In genomic region chr6:146005935-146006564, GRCm38 (mm10) we compare ENCODE assay signal across 1 mouse cellular context.
A peak's percentile ranks its signal among the peaks of the same experiment; 100 is the strongest.
TF ChIP-seq lines count a peak whose summit lies in the region.

No protein-coding gene starts in this region.

TF ChIP-seq in CH12.LX, 34 proteins besides CTCF, POLR2A, EP300 and RAD21 (continued from another document):
- peak; percentile 76 for TF ChIP-seq BHLHE40 (IDR thresholded peaks at IDR 0.05; ENCODE audit: low read depth, low read length)
- 0 out of 2 replicates have a peak, but pooled peaks have one; percentile 17 for TF ChIP-seq MAFK (IDR thresholded peaks at IDR 0.05; ENCODE audit: insufficient replicate concordance, low read length)
- TF ChIP-seq SMC3 (IDR thresholded peaks at IDR 0.05; ENCODE audit: low read depth, low read length): no peak
- no peak for TF ChIP-seq NELFE (IDR thresholded peaks at IDR 0.05; ENCODE audit: low read depth, low read length)
- TF ChIP-seq NRF1 (IDR thresholded peaks at IDR 0.05; ENCODE audit: low read depth, low read length): no peak
- TF ChIP-seq ELF1 (IDR thresholded peaks at IDR 0.05; ENCODE audit: low read depth, low read length): no peak
- no peak for TF ChIP-seq ZKSCAN1 (IDR thresholded peaks at IDR 0.05; ENCODE audit: borderline replicate concordance, low read depth, low read length)
- TF ChIP-seq MAX (IDR thresholded peaks at IDR 0.05; ENCODE audit: low read length): 0 out of 2 replicates have a peak, but pooled peaks have one; percentile 20
- TF ChIP-seq USF1 (IDR thresholded peaks at IDR 0.05; ENCODE audit: low read depth, low read length): no peak
- TF ChIP-seq RCOR1 (conservative IDR thresholded peaks at IDR 0.05; ENCODE audit: low read depth, low read length): 0 out of 2 replicates have a peak, but pooled peaks have one; percentile 46
- TF ChIP-seq ZNF384 (IDR thresholded peaks at IDR 0.05; ENCODE audit: low read depth, low read length): no peak
- 0 out of 2 replicates have a peak, but pooled peaks have one; percentile 24 for TF ChIP-seq E2F4 (IDR thresholded peaks at IDR 0.05; ENCODE audit: insufficient replicate concordance, low read depth, low read length)
- peak; percentile 49; the same call in 1 of the 2 replicates for TF ChIP-seq TCF12 (IDR thresholded peaks at IDR 0.05; ENCODE audit: low read depth, low read length)
- no peak for TF ChIP-seq USF2 (conservative IDR thresholded peaks at IDR 0.05; ENCODE audit: low read depth, low read length)
- TF ChIP-seq HCFC1 (IDR thresholded peaks at IDR 0.05; ENCODE audit: low read depth, low read length): 0 out of 2 replicates have a peak, but pooled peaks have one; percentile 9
- no peak for TF ChIP-seq MXI1 (IDR thresholded peaks at IDR 0.05; ENCODE audit: low read depth, low read length)
- TF ChIP-seq MEF2A (IDR thresholded peaks at IDR 0.05; ENCODE audit: borderline replicate concordance, low read depth, low read length): peak; percentile 93
